Mouse (Mus musculus): ENCODE data around the gene Ubr4. TPM values are rescaled to one million over a fixed set of nuclear protein-coding genes. Genes with fewer than 3 reads are reported as not detected.

Ubr4 gene
- total and polyA plus RNA-seq, 2 experiments from 2014 or later, result 65.4 to 180 TPM

DNA sequence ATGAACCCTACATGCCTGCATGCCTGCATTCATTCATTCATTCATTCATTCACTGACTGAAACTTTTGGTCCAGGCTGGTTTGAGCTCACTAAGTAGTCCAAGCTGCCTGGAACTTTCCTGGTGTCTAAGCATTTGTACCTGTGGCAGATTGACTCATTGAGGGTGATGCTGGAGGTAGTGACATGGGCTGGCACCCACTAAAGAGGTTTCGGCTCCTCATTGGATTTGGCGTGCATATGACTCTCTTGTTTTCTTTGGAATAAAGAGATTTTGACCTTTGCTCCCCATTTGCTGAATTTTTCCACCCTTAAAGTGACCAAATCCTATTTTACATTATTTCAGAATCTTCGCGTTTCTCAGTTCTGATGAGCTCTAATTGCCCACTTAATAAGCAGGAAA is 37.1 kb downstream of the Ubr4 start:
- Histone ChIP-seq H3K4me2 (ENCODE audit: low read depth, low read length) (no peak overlapping the region), H3K4me1 (ENCODE audit: insufficient read depth, low read length) (no peaks in the 10 kb centered on the region), H3K4me3 (ENCODE audit: low read length) (no peak overlapping the region), H3K9ac (replicated peaks; ENCODE audit: low read length) (no peak overlapping the region), H3K36me3 (ENCODE audit: insufficient read depth, low read length) (peaks cover 46% of the 10 kb centered on the region), H3K27ac (no peak overlapping the region), H3K27me3 (ENCODE audit: insufficient read depth, low read length) (no peaks in the 10 kb centered on the region), H3K9me3 (ENCODE audit: low read length) (no peaks in the 10 kb centered on the region)
- TF ChIP-seq CTCF (IDR thresholded peaks at IDR 0.05; ENCODE audit: low read depth), result no peak
- 84% methylated on average over 4 of the region's 4 CpGs for WGBS
- DNase-seq (ENCODE audit: low spot score) (no peak), ATAC-seq (no peak)

DNA sequence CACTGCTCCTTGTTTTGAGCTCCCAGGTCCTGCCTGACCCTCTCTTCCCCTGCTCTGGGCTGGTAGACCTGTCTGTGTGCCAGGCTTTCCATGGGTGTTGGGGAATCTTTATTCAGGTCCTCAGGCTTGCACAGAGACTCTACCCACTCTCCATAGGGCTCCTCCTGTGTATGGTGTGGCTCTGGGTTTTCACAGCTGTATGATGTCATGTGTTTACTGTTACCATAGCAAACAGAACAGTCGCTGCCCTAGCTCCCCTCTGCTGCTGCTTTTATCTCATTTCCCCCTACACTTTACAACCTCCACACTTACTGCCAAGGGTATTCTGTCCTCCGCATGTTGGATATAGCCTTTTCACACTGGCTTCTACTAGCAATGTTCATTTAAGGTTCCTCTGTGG is 43.0 kb downstream of the Ubr4 start:
- Histone ChIP-seq H3K4me3 (ENCODE audit: low read length) (no peak overlapping the region), H3K27ac (no peak overlapping the region), H3K27me3 (ENCODE audit: insufficient read depth, low read length) (no peaks in the 10 kb centered on the region), H3K36me3 (ENCODE audit: insufficient read depth, low read length) (peaks cover 90% of the 10 kb centered on the region), H3K9ac (replicated peaks; ENCODE audit: low read length) (no peak overlapping the region), H3K4me1 (ENCODE audit: insufficient read depth, low read length) (no peaks in the 10 kb centered on the region), H3K4me2 (ENCODE audit: low read depth, low read length) (no peak overlapping the region), H3K9me3 (ENCODE audit: low read length) (no peaks in the 10 kb centered on the region)
- DNase-seq (ENCODE audit: low spot score) (no peak), ATAC-seq (no peak)
- 85% methylated on average over 2 of the region's 2 CpGs for WGBS
- no peak for TF ChIP-seq CTCF (IDR thresholded peaks at IDR 0.05; ENCODE audit: low read depth)

DNA sequence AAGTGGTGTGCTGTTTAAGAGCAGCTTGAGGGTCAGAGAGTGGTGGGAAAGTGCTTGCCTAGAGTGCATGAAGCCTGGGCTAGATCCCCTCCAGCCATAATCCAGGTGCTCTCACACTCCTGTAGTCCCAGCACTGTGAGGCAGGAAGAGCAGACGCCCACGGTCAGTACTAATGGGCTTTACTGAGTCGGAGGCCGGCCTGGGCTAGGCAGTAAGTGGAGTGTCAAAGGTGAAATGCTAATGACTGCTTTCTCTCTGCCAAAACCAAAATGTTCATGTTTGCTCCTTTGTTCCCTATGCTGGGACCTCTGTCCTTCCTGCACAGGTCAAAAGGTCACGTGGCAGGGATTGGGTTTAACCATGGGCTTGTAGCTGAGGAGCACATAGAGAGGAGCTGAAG is 48.1 kb downstream of the Ubr4 start:
- H3K27me3 ChIP-seq (ENCODE audit: insufficient read depth, low read length), result no peaks in the 10 kb centered on the region
- peaks cover 89% of the 10 kb centered on the region for H3K36me3 ChIP-seq (ENCODE audit: insufficient read depth, low read length)
- 90% methylated on average over 5 of the region's 5 CpGs for WGBS
- no peak overlapping the region for H3K27ac ChIP-seq
- no peak overlapping the region for H3K4me3 ChIP-seq (ENCODE audit: low read length)
- H3K4me2 ChIP-seq (ENCODE audit: low read depth, low read length), result no peak overlapping the region
- H3K9me3 ChIP-seq (ENCODE audit: low read length), result no peaks in the 10 kb centered on the region
- no peak for DNase-seq (ENCODE audit: low spot score)
- TF ChIP-seq CTCF (IDR thresholded peaks at IDR 0.05; ENCODE audit: low read depth), result no peak
- no peak overlapping the region for H3K9ac ChIP-seq (replicated peaks; ENCODE audit: low read length)
- no peaks in the 10 kb centered on the region for H3K4me1 ChIP-seq (ENCODE audit: insufficient read depth, low read length)
- no peak for ATAC-seq

DNA sequence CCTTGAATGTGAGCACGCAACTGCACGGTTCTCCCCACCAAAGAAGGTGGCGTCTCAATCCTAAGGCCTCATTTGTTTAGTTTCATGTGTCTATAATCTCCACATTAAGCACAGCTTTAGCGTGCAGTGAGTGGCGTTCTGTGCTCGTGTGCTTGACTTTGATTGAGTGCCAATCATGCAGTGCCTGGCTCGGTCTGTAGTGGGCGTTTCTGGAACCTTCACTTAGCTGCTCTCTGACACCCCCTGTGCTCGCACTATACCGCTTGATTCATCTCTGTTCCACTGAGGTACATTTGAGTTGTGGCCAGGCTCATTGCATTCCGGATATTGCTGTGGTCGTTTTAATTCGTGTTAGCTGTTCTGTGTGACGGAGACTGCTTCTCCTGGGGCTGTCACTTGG is 50.8 kb downstream of the Ubr4 start:
- Histone ChIP-seq H3K9me3 (ENCODE audit: low read length) (no peaks in the 10 kb centered on the region), H3K9ac (replicated peaks; ENCODE audit: low read length) (no peak overlapping the region), H3K4me3 (ENCODE audit: low read length) (no peak overlapping the region), H3K27ac (no peak overlapping the region), H3K4me2 (ENCODE audit: low read depth, low read length) (no peak overlapping the region), H3K27me3 (ENCODE audit: insufficient read depth, low read length) (no peaks in the 10 kb centered on the region), H3K4me1 (ENCODE audit: insufficient read depth, low read length) (no peaks in the 10 kb centered on the region), H3K36me3 (ENCODE audit: insufficient read depth, low read length) (peaks cover 90% of the 10 kb centered on the region)
- WGBS, result 79% methylated on average over 14 of the region's 14 CpGs
- DNase-seq (ENCODE audit: low spot score) (no peak), ATAC-seq (no peak)
- TF ChIP-seq CTCF (IDR thresholded peaks at IDR 0.05; ENCODE audit: low read depth), result peak; percentile 21; the same call in 1 of the 2 replicates

DNA sequence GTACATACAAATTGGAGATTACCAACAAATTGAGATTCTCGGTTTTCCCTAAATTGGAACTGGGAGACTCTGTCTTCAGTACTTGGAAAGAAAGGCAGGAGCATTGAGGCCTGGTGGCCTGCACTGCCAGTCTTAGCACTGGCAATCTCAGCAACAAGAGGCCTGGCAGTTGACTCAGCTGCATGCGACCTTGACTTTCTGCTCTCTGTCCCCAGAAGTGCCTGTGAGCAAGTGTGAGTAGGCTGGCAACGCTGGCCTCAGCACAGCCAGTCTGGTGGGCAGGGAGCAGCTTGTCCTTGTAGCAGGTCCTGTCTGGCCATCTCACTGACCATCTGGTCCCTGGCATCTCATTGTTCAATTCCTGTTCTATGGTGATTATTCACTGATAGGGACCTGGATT is 58.9 kb downstream of the Ubr4 start:
- Histone ChIP-seq H3K9ac (replicated peaks; ENCODE audit: low read length) (no peak overlapping the region), H3K27ac (no peak overlapping the region), H3K9me3 (ENCODE audit: low read length) (no peaks in the 10 kb centered on the region), H3K36me3 (ENCODE audit: insufficient read depth, low read length) (peaks cover 96% of the 10 kb centered on the region), H3K4me2 (ENCODE audit: low read depth, low read length) (no peak overlapping the region), H3K4me1 (ENCODE audit: insufficient read depth, low read length) (no peaks in the 10 kb centered on the region), H3K4me3 (ENCODE audit: low read length) (no peak overlapping the region), H3K27me3 (ENCODE audit: insufficient read depth, low read length) (no peaks in the 10 kb centered on the region)
- no peak for ATAC-seq
- no peak for DNase-seq (ENCODE audit: low spot score)
- no peak for TF ChIP-seq CTCF (IDR thresholded peaks at IDR 0.05; ENCODE audit: low read depth)
- 94% methylated on average over 3 of the region's 3 CpGs for WGBS

DNA sequence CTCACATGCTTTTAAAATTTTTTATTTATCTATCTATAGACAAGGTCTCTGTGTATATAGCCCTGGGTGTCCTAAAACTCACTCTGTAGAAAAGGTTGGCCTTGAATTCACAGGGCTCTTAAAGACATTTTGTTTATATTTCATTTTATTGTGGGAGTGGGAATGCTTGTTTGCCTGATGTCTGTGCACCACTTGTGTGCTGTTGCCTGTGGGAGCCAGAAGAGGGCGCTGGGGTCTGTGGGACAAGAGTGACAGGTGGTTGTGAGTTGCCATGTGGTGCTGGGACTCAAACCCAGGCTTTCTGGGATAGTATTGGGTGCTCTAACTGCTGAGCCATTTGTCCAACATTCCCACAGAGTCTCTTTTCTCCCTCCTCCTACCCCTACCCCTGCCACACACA is 65.5 kb downstream of the Ubr4 start:
- TF ChIP-seq CTCF (IDR thresholded peaks at IDR 0.05; ENCODE audit: low read depth), result no peak
- Histone ChIP-seq H3K9ac (replicated peaks; ENCODE audit: low read length) (no peak overlapping the region), H3K9me3 (ENCODE audit: low read length) (no peaks in the 10 kb centered on the region), H3K4me2 (ENCODE audit: low read depth, low read length) (no peak overlapping the region), H3K27me3 (ENCODE audit: insufficient read depth, low read length) (no peaks in the 10 kb centered on the region), H3K4me3 (ENCODE audit: low read length) (no peak overlapping the region), H3K27ac (no peak overlapping the region), H3K4me1 (ENCODE audit: insufficient read depth, low read length) (no peaks in the 10 kb centered on the region), H3K36me3 (ENCODE audit: insufficient read depth, low read length) (peaks cover 97% of the 10 kb centered on the region)
- DNase-seq (ENCODE audit: low spot score) (no peak), ATAC-seq (no peak)
- WGBS, result 69% methylated on average over 1 of the region's 1 CpGs

DNA sequence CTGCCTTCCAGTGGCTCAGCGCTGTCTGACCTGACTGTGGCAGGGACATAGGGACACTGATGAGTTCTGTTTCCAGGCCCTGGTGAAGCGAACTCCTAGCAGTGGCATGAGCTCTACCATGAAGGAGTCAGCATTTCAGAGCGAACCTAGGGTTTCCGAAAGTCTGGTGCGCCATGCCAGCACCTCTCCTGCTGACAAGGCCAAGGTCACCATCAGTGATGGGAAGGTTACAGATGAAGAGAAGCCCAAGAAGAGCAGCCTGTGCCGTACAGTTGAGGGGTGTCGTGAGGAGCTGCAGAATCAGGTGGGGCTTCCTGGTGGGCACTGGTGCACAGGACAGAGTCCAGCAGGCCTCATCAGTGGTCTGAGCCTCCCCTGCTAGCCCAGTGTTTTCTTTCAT is 69.2 kb downstream of the Ubr4 start:
- no peak for DNase-seq (ENCODE audit: low spot score)

More for the DNA sequence above, 69.2 kb downstream of the Ubr4 start:
- no peaks in the 10 kb centered on the region for H3K27me3 ChIP-seq (ENCODE audit: insufficient read depth, low read length)
- H3K4me3 ChIP-seq (ENCODE audit: low read length), result no peak overlapping the region
- no peak for ATAC-seq
- no peaks in the 10 kb centered on the region for H3K4me1 ChIP-seq (ENCODE audit: insufficient read depth, low read length)
- H3K9me3 ChIP-seq (ENCODE audit: low read length), result no peaks in the 10 kb centered on the region
- H3K9ac ChIP-seq (replicated peaks; ENCODE audit: low read length), result no peak overlapping the region
- TF ChIP-seq CTCF (IDR thresholded peaks at IDR 0.05; ENCODE audit: low read depth), result no peak
- peaks cover 96% of the 10 kb centered on the region for H3K36me3 ChIP-seq (ENCODE audit: insufficient read depth, low read length)
- no peak overlapping the region for H3K27ac ChIP-seq
- no peak overlapping the region for H3K4me2 ChIP-seq (ENCODE audit: low read depth, low read length)
- 96% methylated on average over 7 of the region's 7 CpGs for WGBS
